Mouse (Mus musculus) right cerebral cortex, postnatal 4 days (tissue): ENCODE data around the gene Iqgap2.

Experiments used
- DNase-seq: peaks from one replicate; pipeline ENCODE4 v3.0.0-alpha.2; 2022

The Iqgap2 gene

GRCm38 (mm10) chr13:95646687-95647111 is 245.0 kb downstream of the Iqgap2 start:
- DNase-seq = no peak

GRCm38 (mm10) chr13:95643740-95644139 is 248.0 kb downstream of the Iqgap2 start:
- no peak for DNase-seq

- no peak for DNase-seq
These were observed 250.4 kb downstream of the Iqgap2 start for GRCm38 (mm10) chr13:95641061-95641986.

GRCm38 (mm10) chr13:95640408-95640807 is 251.3 kb downstream of the Iqgap2 start:
- DNase-seq = no peak

- DNase-seq = no peak
These were observed 252.2 kb downstream of the Iqgap2 start for GRCm38 (mm10) chr13:95639336-95640116.

GRCm38 (mm10) chr13:95638894-95639293 is 252.8 kb downstream of the Iqgap2 start:
- no peak for DNase-seq

- no peak for DNase-seq
These were observed 254.0 kb downstream of the Iqgap2 start for GRCm38 (mm10) chr13:95637737-95638136.

GRCm38 (mm10) chr13:95635301-95635700 is 256.4 kb downstream of the Iqgap2 start:
- DNase-seq = no peak

GRCm38 (mm10) chr13:95634451-95634850 is 257.3 kb downstream of the Iqgap2 start:
- DNase-seq = no peak

- no peak for DNase-seq
These were observed 258.3 kb downstream of the Iqgap2 start for GRCm38 (mm10) chr13:95633384-95633783.

- DNase-seq = no peak
These were observed 259.6 kb downstream of the Iqgap2 start for GRCm38 (mm10) chr13:95632144-95632543.

- no peak for DNase-seq
These were observed 261.0 kb downstream of the Iqgap2 start for GRCm38 (mm10) chr13:95630747-95631146.

- no peak for DNase-seq
These were observed 262.0 kb downstream of the Iqgap2 start for GRCm38 (mm10) chr13:95629751-95630150.

GRCm38 (mm10) chr13:95626696-95627095 is 265.0 kb downstream of the Iqgap2 start:
- DNase-seq = no peak

- DNase-seq = no peak
These were observed 268.7 kb downstream of the Iqgap2 start for GRCm38 (mm10) chr13:95623042-95623441.

- DNase-seq = no peak
These were observed 270.2 kb downstream of the Iqgap2 start for GRCm38 (mm10) chr13:95621563-95621962.

- no peak for DNase-seq
These were observed 272.9 kb downstream of the Iqgap2 start for GRCm38 (mm10) chr13:95618859-95619258.

- peak; percentile 74 for DNase-seq
These were observed 273.4 kb downstream of the Iqgap2 start, which contains the start of gene F2r for GRCm38 (mm10) chr13:95618309-95618712. F2r (minus strand) TSS chr13:95618487.

- DNase-seq = peak; percentile 16
These were observed 274.0 kb downstream of the Iqgap2 start for GRCm38 (mm10) chr13:95617671-95618171.

- DNase-seq = no peak
These were observed 274.5 kb downstream of the Iqgap2 start for GRCm38 (mm10) chr13:95617082-95617670.

GRCm38 (mm10) chr13:95616512-95616911 is 275.2 kb downstream of the Iqgap2 start:
- DNase-seq = no peak

GRCm38 (mm10) chr13:95614757-95615156 is 277.0 kb downstream of the Iqgap2 start:
- DNase-seq = no peak

GRCm38 (mm10) chr13:95612243-95612642 is 279.5 kb downstream of the Iqgap2 start:
- no peak for DNase-seq
